Mouse (Mus musculus) embryonic facial prominence, embryonic 14.5 days (tissue): ENCODE results near the gene Ampd2. TPM values are rescaled to one million over a fixed set of nuclear protein-coding genes. Genes with fewer than 3 reads are reported as not detected.

Experiments
- ATAC-seq: fragments of 200-750 bp; cut with Nextera tagmentation; 2 replicates; pipeline ENCODE4 v1.8.0; 2017; ENCODE audit warnings: low read depth, moderate number of reproducible peaks, moderate TSS enrichment
- DNase-seq: peaks from one replicate; pipeline ENCODE4 v3.0.0-alpha.2; 2015; ENCODE audit warnings: low spot score
- H3K27ac ChIP-seq: fragments of 300-500 bp; sonication (generic); replicated peaks from 2 replicates; pipeline ENCODE4 v1.5.1; 2014; ENCODE audit warnings: low read depth, mild to moderate bottlenecking, low read length, moderate library complexity
- H3K27me3 ChIP-seq: fragments of 300-500 bp; sonication (generic); replicated peaks from 2 replicates; pipeline ENCODE4 v1.6.1; 2014; ENCODE audit warnings: low read length; ENCODE audit not compliant: control insufficient read depth, insufficient read depth
- H3K36me3 ChIP-seq: fragments of 300-500 bp; sonication (generic); 2 replicates; pipeline ENCODE4 v1.6.1; 2014; ENCODE audit warnings: low read length, mixed read lengths; ENCODE audit not compliant: control insufficient read depth, insufficient read depth
- H3K4me1 ChIP-seq: fragments of 300-500 bp; sonication (generic); 2 replicates; pipeline ENCODE4 v1.6.1; 2014; ENCODE audit warnings: antibody characterized with exemption, low read length; ENCODE audit not compliant: control insufficient read depth, insufficient read depth
- H3K4me2 ChIP-seq: fragments of 300-500 bp; sonication (generic); 2 replicates; pipeline ENCODE4 v1.6.1; 2014; ENCODE audit warnings: low read depth, mild to moderate bottlenecking, low read length, moderate library complexity, mixed read lengths
- H3K4me3 ChIP-seq: fragments of 300-500 bp; sonication (generic); 2 replicates; pipeline ENCODE4 v1.5.1; 2014; ENCODE audit warnings: low read depth, mild to moderate bottlenecking, low read length
- H3K9ac ChIP-seq: fragments of 300-500 bp; sonication (generic); 2 replicates; pipeline ENCODE4 v1.6.1; 2014; ENCODE audit warnings: low read depth, mild to moderate bottlenecking, low read length, moderate library complexity, mixed read lengths
- H3K9me3 ChIP-seq: fragments of 300-500 bp; sonication (generic); 2 replicates; pipeline ENCODE4 v1.6.1; 2016; ENCODE audit warnings: low read length; ENCODE audit not compliant: control insufficient read depth
- WGBS: fragments of 180-500 bp; shearing (Covaris S2); extraction: QIAGEN DNeasy Blood & Tissue Kit; methylation state at CpG from one replicate; pipeline ENCODE4 v1.1.7; 2014; 5-methylcytosine and 5-hydroxymethylcytosine counted together
- polyA plus RNA-seq: library from polyadenylated mRNA; unstranded; fragments of >200 nt; fragmentation: Nextera tagmentation; extraction: Ambion mirVana; gene quantifications from 2 replicates; pipeline ENCODE4 v1.2.1, GENCODE M21; 2014

Gene Ampd2
- polyA plus RNA-seq, 1 experiment from 2014 or later: 31.6 TPM

GRCm38 (mm10) chr3:108092536-108093115 lies 6.2 kb upstream of the Ampd2 start, which contains the start of gene Gnat2:
Gene Gnat2 (plus strand): TSS chr3:108092789.
- Histone ChIP-seq H3K27me3 (no peaks in the 10 kb centered on the region), H3K4me2 (no peak within 1 kb of the TSS), H3K9me3 (no peaks in the 10 kb centered on the region), H3K4me1 (peaks cover 15% of the 10 kb centered on the region), H3K9ac (no peak within 1 kb of the TSS), H3K4me3 (no peak within 1 kb of the TSS), H3K36me3 (no peaks in the 10 kb centered on the region), H3K27ac (no peak within 1 kb of the TSS)
- 70% methylated on average over 15 of the region's 15 CpGs for WGBS
- ATAC-seq (no peak), DNase-seq (no peak)

- no peak for DNase-seq
- H3K27ac ChIP-seq: no peak overlapping the region
- no peaks in the 10 kb centered on the region for H3K36me3 ChIP-seq
- H3K4me1 ChIP-seq: peaks cover 21% of the 10 kb centered on the region
- no peaks in the 10 kb centered on the region for H3K9me3 ChIP-seq
- H3K4me3 ChIP-seq: no peak overlapping the region
- H3K27me3 ChIP-seq: no peaks in the 10 kb centered on the region
- H3K9ac ChIP-seq: no peak overlapping the region
- no peak overlapping the region for H3K4me2 ChIP-seq
- ATAC-seq: no peak
- WGBS: 85% methylated on average over 6 of the region's 6 CpGs
These were observed 5.6 kb upstream of the Ampd2 start for GRCm38 (mm10) chr3:108092030-108092429.

GRCm38 (mm10) chr3:108090561-108090960 lies 4.1 kb upstream of the Ampd2 start:
- ATAC-seq (no peak), DNase-seq (no peak)
- H3K4me1 ChIP-seq: peaks cover 26% of the 10 kb centered on the region
- no peak overlapping the region for H3K9ac ChIP-seq
- no peak overlapping the region for H3K27ac ChIP-seq
- 55% methylated on average over 2 of the region's 2 CpGs for WGBS
- no peak overlapping the region for H3K4me3 ChIP-seq
- H3K4me2 ChIP-seq: no peak overlapping the region
- no peaks in the 10 kb centered on the region for H3K27me3 ChIP-seq
- no peaks in the 10 kb centered on the region for H3K9me3 ChIP-seq
- H3K36me3 ChIP-seq: no peaks in the 10 kb centered on the region

GRCm38 (mm10) chr3:108089916-108090315 lies 3.5 kb upstream of the Ampd2 start:
- 42% methylated on average over 2 of the region's 2 CpGs for WGBS
- ATAC-seq: no peak

GRCm38 (mm10) chr3:108088842-108089380 lies 2.5 kb upstream of the Ampd2 start:
- no peaks in the 10 kb centered on the region for H3K36me3 ChIP-seq
- no peak overlapping the region for H3K4me3 ChIP-seq
- WGBS: 26% methylated on average over 5 of the region's 5 CpGs
- peak overlapping the region; percentile 61 for H3K27ac ChIP-seq
- ATAC-seq: no peak
- no peaks in the 10 kb centered on the region for H3K27me3 ChIP-seq
- H3K9ac ChIP-seq: peak overlapping the region; percentile 19; the same call in 1 of the 2 replicates
- DNase-seq: peak; percentile 68
- H3K4me2 ChIP-seq: no peak overlapping the region
- no peaks in the 10 kb centered on the region for H3K9me3 ChIP-seq
- peaks cover 35% of the 10 kb centered on the region for H3K4me1 ChIP-seq

More at GRCm38 (mm10) chr3:108089916-108090315, 3.5 kb upstream of the Ampd2 start:
- no peak overlapping the region; the same call in 1 of the 2 replicates for H3K27ac ChIP-seq
- H3K9me3 ChIP-seq: no peaks in the 10 kb centered on the region
- H3K4me2 ChIP-seq: no peak overlapping the region
- no peak overlapping the region for H3K4me3 ChIP-seq
- H3K4me1 ChIP-seq: peaks cover 26% of the 10 kb centered on the region
- H3K9ac ChIP-seq: no peak overlapping the region
- H3K36me3 ChIP-seq: no peaks in the 10 kb centered on the region
- no peak for DNase-seq
- H3K27me3 ChIP-seq: no peaks in the 10 kb centered on the region

- 76% methylated on average over 3 of the region's 3 CpGs for WGBS
- Histone ChIP-seq H3K9me3 (no peaks in the 10 kb centered on the region), H3K27ac (peak overlapping the region; percentile 44), H3K4me3 (no peak overlapping the region), H3K4me2 (peak overlapping the region; percentile 100), H3K9ac (no peak overlapping the region), H3K4me1 (peaks cover 42% of the 10 kb centered on the region), H3K36me3 (no peaks in the 10 kb centered on the region), H3K27me3 (no peaks in the 10 kb centered on the region)
- ATAC-seq: no peak
- no peak for DNase-seq
These were observed 878 bp upstream of the Ampd2 start for GRCm38 (mm10) chr3:108087329-108087728.

GRCm38 (mm10) chr3:108085721-108086469 lies 556 bp downstream of the Ampd2 start:
- peak overlapping the region; percentile 89 for H3K27ac ChIP-seq
- under 1% methylated on average over 28 of the region's 31 CpGs for WGBS
- DNase-seq: peak; percentile 87
- H3K9ac ChIP-seq: peak overlapping the region; percentile 76
- H3K27me3 ChIP-seq: no peaks in the 10 kb centered on the region
- peak overlapping the region; percentile 70 for H3K4me3 ChIP-seq
- H3K36me3 ChIP-seq: no peaks in the 10 kb centered on the region
- peak; percentile 72 for ATAC-seq
- peak overlapping the region; percentile 100 for H3K4me2 ChIP-seq
- H3K4me1 ChIP-seq: peaks cover 50% of the 10 kb centered on the region
- H3K9me3 ChIP-seq: no peaks in the 10 kb centered on the region

GRCm38 (mm10) chr3:108085281-108085720 lies 1.1 kb downstream of the Ampd2 start:
- peaks cover 50% of the 10 kb centered on the region for H3K4me1 ChIP-seq
- 0% methylated on average over 6 of the region's 14 CpGs for WGBS

More at GRCm38 (mm10) chr3:108085281-108085720, 1.1 kb downstream of the Ampd2 start:
- H3K4me3 ChIP-seq: peak overlapping the region; percentile 70
- peak overlapping the region; percentile 100 for H3K4me2 ChIP-seq
- DNase-seq: peak; percentile 96
- H3K9me3 ChIP-seq: no peaks in the 10 kb centered on the region
- peak; percentile 93 for ATAC-seq
- peak overlapping the region; percentile 76 for H3K9ac ChIP-seq
- H3K27ac ChIP-seq: peak overlapping the region; percentile 89
- H3K36me3 ChIP-seq: peaks cover 3% of the 10 kb centered on the region; the same call in 1 of the 2 replicates
- no peaks in the 10 kb centered on the region for H3K27me3 ChIP-seq
